Comparison of ENCODE assay signal across 10 mouse cellular contexts in genomic region chr14:76664586-76665508, GRCm38 (mm10).
DNase-seq lines count a peak whose midpoint lies in the region; ATAC-seq and TF ChIP-seq lines count a peak whose summit lies in the region.
"Had no signal": no experiment of that assay in that cellular context is flagged by ENCODE, and none has a peak within 500 bp of the region (broad histone marks: within the 10 kb centered on the region; RNA-seq: fewer than 3 reads in every experiment).

No protein-coding gene starts in this region.

- no peak overlapping the region for H3K27ac ChIP-seq in kidney, embryonic 14.5 days (ENCODE audit: low read depth, low read length)
- H3K27ac ChIP-seq in heart, embryonic 16.5 days (ENCODE audit: low read length): no peak overlapping the region
- peak overlapping the region; percentile 63; the same call in 1 of the 2 replicates for H3K27ac ChIP-seq in stomach, postnatal 0 days (replicated peaks)
- no peak overlapping the region for H3K27ac ChIP-seq in forebrain, embryonic 11.5 days (ENCODE audit: low read depth, low read length)

- TF ChIP-seq EP300 in stomach, postnatal 0 days (optimal IDR thresholded peaks at IDR 0.05): no peak

- no peak overlapping the region for H3K9ac ChIP-seq in kidney, embryonic 14.5 days (ENCODE audit: low read depth, low read length)
- no peak overlapping the region for H3K9ac ChIP-seq in heart, embryonic 16.5 days (ENCODE audit: low read length)
- H3K9ac ChIP-seq in stomach, postnatal 0 days (ENCODE audit: low read length): no peak overlapping the region
- no peak overlapping the region for H3K9ac ChIP-seq in forebrain, embryonic 11.5 days (ENCODE audit: low read length)

- TF ChIP-seq CTCF in stomach, postnatal 0 days (IDR thresholded peaks at IDR 0.05; ENCODE audit: low read depth): no peak

- ATAC-seq in kidney, embryonic 14.5 days (ENCODE audit: low FRiP score, low TSS enrichment): no peak
- ATAC-seq in heart, embryonic 16.5 days (replicated peaks; ENCODE audit: extremely low read depth, insufficient read depth, low FRiP score): peak; percentile 58; the same call in 1 of the 2 replicates
- peak; percentile 81 for ATAC-seq in stomach, postnatal 0 days (ENCODE audit: low FRiP score, low TSS enrichment)
- no peak for ATAC-seq in forebrain, embryonic 11.5 days (replicated peaks; ENCODE audit: low FRiP score)

- DNase-seq in adrenal gland, postnatal 14 days: peak; percentile 42
- DNase-seq in adrenal gland, adult 2 months: no peak
- peak; percentile 33 for DNase-seq in kidney, postnatal 14 days
- peak; percentile 43 for DNase-seq in stomach, postnatal 0 days (ENCODE audit: low spot score)
- no peak for DNase-seq in embryo, embryonic 11 days
- DNase-seq in forebrain, embryonic 11.5 days (ENCODE audit: low spot score): no peak
- DNase-seq: B cell, adult 2 months; cerebellum, adult 2 months had no signal

- H3K4me3 ChIP-seq in kidney, embryonic 14.5 days (ENCODE audit: low read length): no peak overlapping the region
- no peak overlapping the region for H3K4me3 ChIP-seq in heart, embryonic 16.5 days (ENCODE audit: low read length)
- no peak overlapping the region for H3K4me3 ChIP-seq in stomach, postnatal 0 days (ENCODE audit: low read depth, low read length)
- no peak overlapping the region for H3K4me3 ChIP-seq in forebrain, embryonic 11.5 days (ENCODE audit: low read depth, low read length)

- 82% methylated on average over 11 of the region's 11 CpGs for WGBS in kidney, embryonic 14.5 days
- WGBS in heart, embryonic 16.5 days: 68% methylated on average over 11 of the region's 11 CpGs
- WGBS in stomach, postnatal 0 days: 49% methylated on average over 11 of the region's 11 CpGs
- 86% methylated on average over 11 of the region's 11 CpGs for WGBS in forebrain, embryonic 11.5 days

- H3K4me2 ChIP-seq in kidney, embryonic 14.5 days (replicated peaks; ENCODE audit: low read depth, low read length): no peak overlapping the region
- H3K4me2 ChIP-seq in heart, embryonic 16.5 days (ENCODE audit: low read depth, low read length): no peak overlapping the region
- no peak overlapping the region for H3K4me2 ChIP-seq in stomach, postnatal 0 days (replicated peaks; ENCODE audit: low read depth)
- H3K4me2 ChIP-seq in forebrain, embryonic 11.5 days (ENCODE audit: low read depth, low read length, severe bottlenecking): no peak overlapping the region

- H3K4me1 ChIP-seq in kidney, embryonic 14.5 days (ENCODE audit: control insufficient read depth, insufficient read depth, low read length): no peaks in the 10 kb centered on the region
- no peaks in the 10 kb centered on the region; the same call in 1 of the 2 replicates for H3K4me1 ChIP-seq in heart, embryonic 16.5 days (ENCODE audit: control insufficient read depth, insufficient read depth, low read length)
- H3K4me1 ChIP-seq in stomach, postnatal 0 days (replicated peaks; ENCODE audit: control insufficient read depth, insufficient read depth): 0 out of 2 replicates have a peak, but pooled peaks cover 2% of the 10 kb centered on the region
- no peaks in the 10 kb centered on the region for H3K4me1 ChIP-seq in forebrain, embryonic 11.5 days (replicated peaks; ENCODE audit: control insufficient read depth, insufficient read depth, low read length)

- no peaks in the 10 kb centered on the region for H3K9me3 ChIP-seq in kidney, embryonic 14.5 days (ENCODE audit: control insufficient read depth, low read length)
- H3K9me3 ChIP-seq in heart, embryonic 16.5 days (replicated peaks; ENCODE audit: control insufficient read depth, low read length): no peaks in the 10 kb centered on the region
- no peaks in the 10 kb centered on the region for H3K9me3 ChIP-seq in stomach, postnatal 0 days (ENCODE audit: control insufficient read depth, low read length)
- H3K9me3 ChIP-seq in forebrain, embryonic 11.5 days (ENCODE audit: control insufficient read depth, low read length): no peaks in the 10 kb centered on the region

- H3K36me3 ChIP-seq in kidney, embryonic 14.5 days (ENCODE audit: control insufficient read depth, insufficient read depth, low read length): no peaks in the 10 kb centered on the region
- H3K36me3 ChIP-seq in heart, embryonic 16.5 days (ENCODE audit: control insufficient read depth, insufficient read depth): no peaks in the 10 kb centered on the region
- H3K36me3 ChIP-seq in stomach, postnatal 0 days (ENCODE audit: control insufficient read depth, insufficient read depth, low read length): no peaks in the 10 kb centered on the region
- H3K36me3 ChIP-seq in forebrain, embryonic 11.5 days (ENCODE audit: control insufficient read depth, insufficient read depth, low read length): no peaks in the 10 kb centered on the region; the same call in 1 of the 2 replicates

- no peaks in the 10 kb centered on the region for H3K27me3 ChIP-seq in kidney, embryonic 14.5 days (ENCODE audit: control insufficient read depth, insufficient read depth, low read length)
- H3K27me3 ChIP-seq in heart, embryonic 16.5 days (ENCODE audit: control insufficient read depth, insufficient read depth, low read length): no peaks in the 10 kb centered on the region
- H3K27me3 ChIP-seq in stomach, postnatal 0 days (ENCODE audit: control insufficient read depth, insufficient read depth, low read length): no peaks in the 10 kb centered on the region
- H3K27me3 ChIP-seq in forebrain, embryonic 11.5 days (ENCODE audit: control insufficient read depth, insufficient read depth, low read length): no peaks in the 10 kb centered on the region

Comparison
In these comparisons a context has a peak if more than half of its experiments do, and no peak if none do; other contexts are left out.
1. DNase-seq: peak in adrenal gland, postnatal 14 days (single experiment), kidney, postnatal 14 days (single experiment) and stomach, postnatal 0 days (single experiment); none in adrenal gland, adult 2 months (single experiment), embryo, embryonic 11 days (single experiment) and forebrain, embryonic 11.5 days (single experiment).
2. ATAC-seq: peak in heart, embryonic 16.5 days (single experiment) and stomach, postnatal 0 days (single experiment); none in kidney, embryonic 14.5 days (single experiment) and forebrain, embryonic 11.5 days (single experiment).